Mouse (Mus musculus) intestine, embryonic 14.5 days (tissue): ENCODE results near the gene Fbxl19. TPM values are rescaled to one million over a fixed set of nuclear protein-coding genes. Genes with fewer than 3 reads are reported as not detected.

Experiments
- ATAC-seq: fragments of 200-750 bp; cut with Nextera tagmentation; replicated peaks from 2 replicates; pipeline ENCODE4 v1.8.0; 2017; ENCODE audit warnings: low read depth, moderate number of reproducible peaks, moderate TSS enrichment, moderate library complexity; ENCODE audit not compliant: low FRiP score, low TSS enrichment
- DNase-seq: peaks from one replicate; pipeline ENCODE4 v3.0.0-alpha.2; 2018; ENCODE audit warnings: low spot score
- H3K27ac ChIP-seq: fragments of 300-500 bp; sonication (generic); 2 replicates; pipeline ENCODE4 v1.5.1; 2014; ENCODE audit warnings: low read depth, mild to moderate bottlenecking, control low read depth
- H3K27me3 ChIP-seq: fragments of 300-500 bp; sonication (generic); replicated peaks from 2 replicates; pipeline ENCODE4 v1.6.1; 2014; ENCODE audit warnings: low read length, control low read depth; ENCODE audit not compliant: control insufficient read depth, insufficient read depth
- H3K36me3 ChIP-seq: fragments of 300-500 bp; sonication (generic); 2 replicates; pipeline ENCODE4 v1.6.1; 2014; ENCODE audit warnings: low read length, control low read depth; ENCODE audit not compliant: control insufficient read depth, insufficient read depth
- H3K4me1 ChIP-seq: fragments of 300-500 bp; sonication (generic); replicated peaks from 2 replicates; pipeline ENCODE4 v1.6.1; 2014; ENCODE audit warnings: low read length, control low read depth, mixed read lengths; ENCODE audit not compliant: control insufficient read depth, insufficient read depth
- H3K4me2 ChIP-seq: fragments of 300-500 bp; sonication (generic); 2 replicates; pipeline ENCODE4 v1.6.1; 2014; ENCODE audit warnings: low read length
- H3K4me3 ChIP-seq: fragments of 300-500 bp; sonication (generic); 2 replicates; pipeline ENCODE4 v1.5.1; 2014; ENCODE audit warnings: low read depth, low read length, control low read depth, mixed read lengths
- H3K9ac ChIP-seq: fragments of 300-500 bp; sonication (generic); 2 replicates; pipeline ENCODE4 v1.6.1; 2014; ENCODE audit warnings: mild to moderate bottlenecking, low read length
- H3K9me3 ChIP-seq: fragments of 300-500 bp; sonication (generic); 2 replicates; pipeline ENCODE4 v1.6.1; 2016; ENCODE audit warnings: low read length, control low read depth; ENCODE audit not compliant: control insufficient read depth
- WGBS: fragments of 180-500 bp; shearing (Covaris S2); extraction: QIAGEN DNeasy Blood & Tissue Kit; methylation state at CpG from one replicate; pipeline ENCODE4 v1.1.7; 2014; 5-methylcytosine and 5-hydroxymethylcytosine counted together
- polyA plus RNA-seq: library from polyadenylated mRNA; unstranded; fragments of >200 nt; fragmentation: Nextera tagmentation; extraction: Ambion mirVana; gene quantifications from 2 replicates; pipeline ENCODE4 v1.2.1, GENCODE M21; 2014

Gene Fbxl19
- polyA plus RNA-seq, result 3.3 and 4.2 TPM in 2 replicates

- under 1% methylated on average over 26 of the region's 26 CpGs for WGBS
- H3K9me3 ChIP-seq, result no peaks in the 10 kb centered on the region
Observed at GRCm38 (mm10) chr7:127744366-127745045, at the start of gene Fbxl19. Gene Fbxl19 (plus strand): TSS chr7:127744543.

GRCm38 (mm10) chr7:127698986-127699385, 45.4 kb upstream of the Fbxl19 start:
- Histone ChIP-seq H3K9me3 (no peaks in the 10 kb centered on the region), H3K36me3 (peaks cover 36% of the 10 kb centered on the region), H3K9ac (no peak overlapping the region), H3K4me3 (no peak overlapping the region), H3K27me3 (no peaks in the 10 kb centered on the region), H3K4me2 (no peak overlapping the region), H3K4me1 (no peaks in the 10 kb centered on the region), H3K27ac (no peak overlapping the region)
- 80% methylated on average over 6 of the region's 6 CpGs for WGBS
- ATAC-seq, result no peak
- no peak for DNase-seq

More at GRCm38 (mm10) chr7:127744366-127745045, at the start of gene Fbxl19:
- Histone ChIP-seq H3K9ac (peak within 1 kb of the TSS; percentile 82), H3K27me3 (no peaks in the 10 kb centered on the region), H3K4me1 (peaks cover 12% of the 10 kb centered on the region), H3K27ac (peak within 1 kb of the TSS; percentile 83), H3K4me2 (peak within 1 kb of the TSS; percentile 89), H3K4me3 (peak within 1 kb of the TSS; percentile 71), H3K36me3 (peaks cover 14% of the 10 kb centered on the region)
- ATAC-seq (no peak), DNase-seq (peak; percentile 89)

- no peak overlapping the region for H3K4me2 ChIP-seq
- WGBS, result 80% methylated on average over 3 of the region's 3 CpGs
- DNase-seq, result no peak
- ATAC-seq, result no peak
- no peaks in the 10 kb centered on the region for H3K27me3 ChIP-seq
- no peak overlapping the region for H3K27ac ChIP-seq
- peaks cover 53% of the 10 kb centered on the region for H3K36me3 ChIP-seq
- no peak overlapping the region for H3K4me3 ChIP-seq
- H3K9ac ChIP-seq, result no peak overlapping the region
- no peaks in the 10 kb centered on the region for H3K4me1 ChIP-seq
- H3K9me3 ChIP-seq, result no peaks in the 10 kb centered on the region
Observed at GRCm38 (mm10) chr7:127700712-127701331, 43.5 kb upstream of the Fbxl19 start.

- Histone ChIP-seq H3K4me2 (no peak overlapping the region), H3K27me3 (no peaks in the 10 kb centered on the region), H3K36me3 (peaks cover 64% of the 10 kb centered on the region), H3K4me3 (no peak overlapping the region), H3K9me3 (no peaks in the 10 kb centered on the region), H3K9ac (no peak overlapping the region), H3K4me1 (peaks cover 16% of the 10 kb centered on the region), H3K27ac (no peak overlapping the region)
- no peak for ATAC-seq
- no peak for DNase-seq
- WGBS, result 90% methylated on average over 8 of the region's 8 CpGs
Observed at GRCm38 (mm10) chr7:127703561-127704178, 40.7 kb upstream of the Fbxl19 start.

GRCm38 (mm10) chr7:127704598-127704997, 39.7 kb upstream of the Fbxl19 start:
- Histone ChIP-seq H3K36me3 (peaks cover 59% of the 10 kb centered on the region), H3K9me3 (no peaks in the 10 kb centered on the region), H3K9ac (no peak overlapping the region), H3K4me1 (peaks cover 19% of the 10 kb centered on the region), H3K27ac (no peak overlapping the region), H3K4me2 (no peak overlapping the region), H3K4me3 (no peak overlapping the region), H3K27me3 (no peaks in the 10 kb centered on the region)
- DNase-seq (no peak), ATAC-seq (no peak)
- whole genome bisulfite sequencing, result 80% methylated on average over 6 of the region's 6 CpGs

GRCm38 (mm10) chr7:127705706-127706105, 38.6 kb upstream of the Fbxl19 start:
- no peak overlapping the region for H3K27ac ChIP-seq
- 66% methylated on average over 4 of the region's 4 CpGs for WGBS

GRCm38 (mm10) chr7:127707045-127707956, 37.0 kb upstream of the Fbxl19 start:
- H3K4me1 ChIP-seq, result peaks cover 27% of the 10 kb centered on the region
- WGBS, result 25% methylated on average over 22 of the region's 22 CpGs
- peak overlapping the region; percentile 83 for H3K9ac ChIP-seq
- peak overlapping the region; percentile 98 for H3K27ac ChIP-seq
- peak; percentile 5; the same call in 1 of the 2 replicates for ATAC-seq
- peak overlapping the region; percentile 63 for H3K4me3 ChIP-seq
- peaks cover 42% of the 10 kb centered on the region for H3K36me3 ChIP-seq
- DNase-seq, result no peak
- peak overlapping the region; percentile 73 for H3K4me2 ChIP-seq
- no peaks in the 10 kb centered on the region for H3K27me3 ChIP-seq
- H3K9me3 ChIP-seq, result no peaks in the 10 kb centered on the region

More at GRCm38 (mm10) chr7:127705706-127706105, 38.6 kb upstream of the Fbxl19 start:
- peaks cover 19% of the 10 kb centered on the region for H3K4me1 ChIP-seq
- no peak for DNase-seq
- no peaks in the 10 kb centered on the region for H3K27me3 ChIP-seq
- H3K9ac ChIP-seq, result no peak overlapping the region
- ATAC-seq, result no peak
- no peak overlapping the region for H3K4me2 ChIP-seq
- H3K36me3 ChIP-seq, result peaks cover 48% of the 10 kb centered on the region
- H3K9me3 ChIP-seq, result no peaks in the 10 kb centered on the region
- H3K4me3 ChIP-seq, result no peak overlapping the region

- ATAC-seq (no peak), DNase-seq (no peak)
- Histone ChIP-seq H3K9ac (peak overlapping the region; percentile 83), H3K27me3 (no peaks in the 10 kb centered on the region), H3K4me3 (peak overlapping the region; percentile 63), H3K36me3 (peaks cover 39% of the 10 kb centered on the region), H3K9me3 (no peaks in the 10 kb centered on the region), H3K4me2 (peak overlapping the region; percentile 73), H3K27ac (peak overlapping the region; percentile 98), H3K4me1 (peaks cover 28% of the 10 kb centered on the region)
- WGBS, result 1% methylated on average over 5 of the region's 5 CpGs
Observed at GRCm38 (mm10) chr7:127707957-127708206, 36.5 kb upstream of the Fbxl19 start.
